Mouse (Mus musculus): ENCODE measurements around the gene Kif3a. TPM values are rescaled to one million over a fixed set of nuclear protein-coding genes. Genes with fewer than 3 reads are reported as not detected.
A peak's percentile ranks its signal among the peaks of the same experiment; 100 is the strongest.

The Kif3a gene
- 100 to 1,000 TPM; 115 to 156 (median 130) TPM for total RNA-seq (2022)

DNA sequence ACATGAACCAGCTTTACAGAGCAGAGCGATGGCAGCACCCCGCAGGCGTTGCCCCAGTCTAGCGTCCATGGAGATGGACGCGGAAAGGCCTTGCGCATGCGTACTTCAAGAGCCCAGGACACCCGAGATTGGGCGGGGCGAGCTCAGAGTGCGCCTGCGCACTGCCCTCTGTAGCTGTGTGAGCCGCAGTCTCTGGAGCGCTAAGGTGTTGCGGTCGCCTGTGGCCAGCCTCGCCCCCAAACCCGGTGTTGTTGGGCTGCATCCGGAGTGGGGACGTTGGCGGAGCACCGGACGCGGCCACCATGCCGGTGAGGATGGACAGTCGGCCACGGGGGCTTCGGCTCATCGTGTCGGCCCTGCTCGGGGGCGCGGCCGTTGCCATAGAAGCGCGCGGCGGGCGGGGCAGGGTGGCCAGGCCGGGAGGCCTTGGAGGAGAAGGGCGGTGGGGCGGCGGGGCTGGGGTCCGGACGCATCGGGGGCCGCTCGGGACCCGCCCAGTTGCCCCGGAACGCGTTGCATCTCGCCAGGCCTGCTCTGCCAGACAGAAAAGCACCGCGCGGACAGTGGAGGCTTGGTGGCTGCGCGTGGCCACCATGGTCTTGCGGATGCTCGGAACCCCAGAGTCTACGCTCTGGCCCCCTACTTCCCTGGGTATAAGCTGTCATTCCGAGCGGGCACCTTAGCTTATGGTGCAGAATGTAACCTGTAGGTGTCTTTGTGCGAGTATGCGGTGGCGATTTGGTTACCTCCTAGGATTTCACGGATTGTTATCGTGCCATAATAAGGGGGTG is at the start of gene Kif3a:
Gene Kif3a, plus strand, starts transcription at position 156 of the 791 bp plus-strand sequence.
- peak; percentile 92 to 95 for DNase-seq (ENCODE audit: low spot score in 2 of 2)

DNA sequence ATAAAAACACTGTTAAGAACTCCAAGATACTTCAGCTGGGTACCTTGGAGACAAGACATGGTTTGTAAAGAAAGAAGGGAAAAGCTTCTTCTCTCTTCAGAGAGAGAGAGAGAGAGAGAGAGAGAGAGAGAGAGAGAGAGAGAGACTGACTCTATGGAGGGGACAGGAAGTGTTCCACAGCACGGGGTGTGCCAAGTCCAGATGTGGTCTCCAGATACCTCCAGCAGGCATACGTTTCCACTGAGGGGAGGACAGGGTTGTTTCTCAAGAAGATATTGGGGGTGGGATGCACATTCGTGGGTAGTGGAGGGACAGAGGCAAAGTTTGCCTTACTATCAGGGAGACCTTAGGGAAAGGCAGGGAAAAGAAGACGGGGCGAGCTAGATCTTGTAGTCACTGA is 48.4 kb upstream of the Kif3a start:
- no peak for DNase-seq (ENCODE audit: low spot score in 2 of 2)

DNA sequence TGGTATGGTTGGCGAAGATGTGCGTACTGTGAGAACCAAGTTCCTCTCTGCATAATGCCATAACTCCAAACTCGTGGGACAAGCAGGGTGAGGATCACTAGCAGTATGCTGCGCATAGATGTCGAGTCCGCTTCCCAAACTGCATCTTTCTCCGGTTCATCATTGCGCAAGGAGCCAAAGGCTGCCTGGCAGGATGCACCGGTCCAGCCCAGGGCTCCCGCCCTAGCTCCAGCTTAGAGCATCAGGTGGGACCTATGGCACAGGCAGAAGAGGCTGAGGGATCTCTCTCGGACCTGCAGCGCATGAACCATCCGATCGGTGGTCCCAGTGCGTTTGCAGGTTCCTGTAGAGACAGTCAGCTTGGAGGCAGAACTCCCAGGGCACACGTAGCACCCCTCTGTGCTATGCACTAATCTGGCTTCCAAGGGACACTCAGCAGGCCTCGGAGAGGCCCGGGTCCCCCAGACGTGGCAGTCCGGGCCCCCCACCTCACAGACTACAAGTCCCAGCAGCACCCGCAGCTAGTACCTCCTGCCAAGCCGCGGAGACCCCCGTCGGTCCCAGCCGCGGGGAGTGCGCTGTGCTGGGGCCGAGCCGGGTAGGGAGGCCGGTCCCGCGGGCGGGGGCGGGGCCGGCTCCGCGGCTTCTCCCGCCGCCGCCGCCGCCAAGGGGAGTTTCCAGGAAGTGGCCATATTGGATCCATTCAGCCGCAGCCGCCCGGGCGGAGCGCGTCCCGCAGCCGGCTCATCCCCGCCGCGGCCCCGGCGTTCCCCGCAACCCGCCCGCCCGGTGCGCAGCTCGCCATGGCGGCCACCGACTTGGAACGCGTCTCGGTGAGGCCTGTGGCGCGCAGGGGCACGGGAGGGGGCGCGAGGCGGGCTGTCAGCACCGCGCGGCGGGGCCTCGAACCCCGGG is 47.7 kb upstream of the Kif3a start, which contains the start of gene Sept8:
Gene Sept8, plus strand, starts transcription at position 51 of the 915 bp plus-strand sequence.
- DNase-seq (ENCODE audit: low spot score in 2 of 2), result peak in 1 of 2 experiments; percentile 56

DNA sequence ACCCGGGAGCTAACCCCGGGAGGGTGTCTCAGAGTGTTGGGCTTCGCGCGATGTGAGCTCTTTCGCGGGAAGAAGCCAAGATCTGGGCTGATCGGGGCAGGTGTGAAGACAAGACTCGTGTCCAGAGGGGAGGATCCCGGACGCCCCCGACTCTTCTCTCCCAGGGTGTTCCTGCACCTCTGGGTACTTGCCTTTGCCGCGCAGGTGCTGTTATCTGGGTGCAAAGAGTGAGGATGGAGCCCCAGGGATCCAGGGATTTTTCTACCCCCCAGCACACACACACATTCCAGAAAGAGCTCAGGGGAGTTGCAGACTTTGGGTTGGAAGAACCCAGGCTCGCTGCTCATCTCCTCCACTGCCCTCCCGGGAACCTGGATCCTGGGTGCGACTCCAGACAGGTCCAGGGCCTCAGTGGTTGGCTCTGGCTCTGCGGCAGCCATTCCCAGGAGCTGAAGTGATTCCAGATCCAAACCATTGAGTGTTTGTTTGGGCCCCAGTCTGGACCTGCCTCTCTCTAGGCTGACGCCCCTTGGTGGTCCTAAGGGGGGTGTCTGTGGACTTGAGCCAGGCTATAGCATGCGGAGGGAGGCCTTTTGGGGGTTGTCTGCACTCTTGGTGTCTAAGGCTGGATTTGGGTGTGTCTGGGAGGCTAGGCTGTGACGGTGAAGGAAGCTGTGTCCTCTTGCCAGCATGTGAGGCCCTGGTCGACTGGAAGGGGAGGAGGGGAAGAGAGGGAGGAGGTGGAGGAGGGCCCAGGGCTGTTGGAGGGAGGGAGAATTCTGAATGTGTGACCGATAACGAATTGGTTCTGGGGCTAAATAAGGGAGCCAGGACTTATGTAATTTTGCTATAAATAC is 46.8 kb upstream of the Kif3a start:
- DNase-seq (ENCODE audit: low spot score in 2 of 2), result peak; percentile 71 to 75

DNA sequence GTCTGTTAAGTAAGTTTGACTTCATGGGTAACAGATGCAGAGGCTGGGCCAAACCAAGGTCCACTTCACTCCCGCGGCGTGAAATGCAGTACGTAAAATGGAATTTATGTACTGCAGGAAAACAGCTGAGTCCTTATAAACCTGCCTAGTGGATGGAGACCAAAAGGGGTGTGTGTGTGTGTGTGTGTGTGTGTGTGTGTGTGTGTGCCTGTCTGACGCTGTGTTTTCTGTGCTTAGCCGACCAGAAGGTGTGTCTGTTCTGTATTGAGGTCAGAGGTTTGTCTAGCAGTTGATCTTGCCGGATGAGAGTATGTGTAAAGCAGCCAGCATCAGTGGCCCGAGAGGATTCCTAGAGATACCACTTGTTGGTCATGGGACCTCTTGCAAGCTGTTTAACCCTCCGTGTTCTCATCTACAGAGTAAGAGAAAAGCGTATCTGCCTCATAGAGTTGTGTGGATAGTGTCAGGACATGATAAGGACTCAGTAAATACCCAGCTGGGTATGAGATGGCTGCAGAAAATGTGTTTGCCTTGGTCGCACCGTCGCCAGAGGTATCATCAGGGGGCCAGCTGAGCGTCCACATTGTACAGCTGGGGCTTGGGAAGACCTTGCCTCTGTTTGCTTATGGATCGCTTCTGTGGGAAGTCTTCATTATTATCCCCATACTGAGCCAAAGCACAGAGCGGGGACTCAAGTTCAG is 45.9 kb upstream of the Kif3a start:
- DNase-seq (ENCODE audit: low spot score in 2 of 2), result no peak

DNA sequence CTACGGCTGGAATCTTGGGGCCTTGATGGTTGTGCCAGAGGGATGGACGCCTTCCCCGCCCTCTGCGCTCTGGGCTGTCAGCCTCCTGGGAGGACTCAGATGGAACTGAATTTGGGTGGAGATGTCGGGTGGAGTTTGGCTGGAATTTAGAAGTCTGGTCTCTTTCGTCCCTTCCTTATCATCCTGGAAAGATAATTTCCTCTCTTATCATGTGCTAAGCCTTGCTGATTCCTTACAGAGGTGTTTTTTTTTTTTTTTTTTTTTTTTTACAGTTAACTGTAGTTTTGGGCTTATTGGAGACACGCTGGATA is 45.4 kb upstream of the Kif3a start:
- no peak for DNase-seq (ENCODE audit: low spot score in 2 of 2)

DNA sequence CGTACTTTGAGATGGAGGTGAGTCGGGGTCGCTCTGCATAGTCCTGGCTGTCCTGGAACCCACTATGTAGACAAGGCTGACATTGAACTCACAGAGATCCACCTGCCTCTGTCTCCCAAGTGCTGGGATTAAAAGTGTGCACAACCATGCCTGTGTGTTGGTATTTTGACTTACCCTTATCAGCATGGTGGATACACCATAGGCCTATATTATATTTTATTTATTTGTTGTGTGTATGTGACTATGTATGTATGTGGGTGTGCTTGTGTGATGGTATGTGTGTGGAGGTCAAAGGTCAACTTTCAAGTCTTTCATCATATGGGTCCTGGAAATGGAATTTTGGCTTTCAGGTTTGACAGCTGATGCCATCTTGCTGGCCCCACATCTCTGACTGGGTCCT is 44.8 kb upstream of the Kif3a start:
- no peak for DNase-seq (ENCODE audit: low spot score in 2 of 2)

DNA sequence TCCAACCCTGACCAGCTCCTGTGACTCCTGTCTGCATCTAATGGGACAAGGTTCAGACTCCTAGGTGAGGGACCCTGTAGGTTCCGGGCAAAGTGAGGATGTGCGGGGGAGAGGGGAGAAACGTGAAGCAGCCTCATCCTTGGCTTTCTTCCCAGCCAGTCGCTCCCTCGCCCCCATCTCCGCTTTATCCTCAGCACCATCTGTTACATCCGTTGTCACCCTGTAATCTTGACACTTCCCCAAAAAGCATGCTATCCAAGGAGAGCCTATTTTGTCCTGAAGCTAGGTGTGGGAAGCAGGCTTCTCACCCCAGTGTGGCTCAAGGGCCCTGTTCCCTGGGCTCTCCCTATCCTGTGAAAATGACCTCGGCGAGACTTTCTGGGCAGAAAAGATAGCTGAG is 44.2 kb upstream of the Kif3a start:
- DNase-seq (ENCODE audit: low spot score in 2 of 2), result peak; percentile 69 to 71

DNA sequence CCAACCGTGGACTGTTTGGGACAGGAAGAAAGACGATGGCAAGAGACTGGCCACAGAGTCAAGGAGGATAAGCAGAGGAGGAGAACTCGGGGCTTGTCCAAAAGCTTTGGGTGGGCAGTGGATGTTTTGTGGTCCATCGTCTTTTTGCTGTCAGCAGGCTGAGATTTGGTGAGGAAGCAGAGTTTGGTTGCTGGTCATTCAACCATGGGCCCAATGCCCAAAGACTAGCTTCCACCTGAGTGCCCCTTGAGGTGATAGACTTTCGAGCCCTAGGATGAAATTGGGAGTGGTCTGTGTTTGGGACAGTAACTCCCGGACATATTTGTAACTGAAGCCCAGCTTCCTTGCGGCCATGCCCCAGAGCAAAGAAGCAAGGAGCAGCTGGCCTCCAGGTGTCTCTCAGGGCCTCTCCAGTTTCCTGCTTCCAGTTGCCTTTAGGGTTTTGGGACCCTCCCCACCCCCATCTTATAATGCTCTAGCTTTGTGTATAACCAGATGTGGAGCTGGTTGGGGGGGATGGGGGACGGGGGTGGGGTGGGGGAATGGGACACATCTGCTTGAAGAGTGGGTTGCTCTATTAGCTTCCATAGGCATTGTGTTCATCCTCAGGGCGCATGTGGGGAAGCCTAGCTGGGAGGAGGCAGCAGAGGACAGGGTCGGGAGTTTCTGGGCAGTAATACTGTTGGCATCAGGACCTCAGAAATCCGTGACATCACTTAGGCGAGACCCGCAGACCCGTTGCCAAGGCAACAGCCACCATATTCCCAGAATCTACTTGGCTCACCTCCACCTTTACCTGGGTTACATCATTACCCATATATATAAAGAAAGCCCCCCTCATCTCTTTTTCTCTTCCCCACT is 43.4 kb upstream of the Kif3a start:
- DNase-seq (ENCODE audit: low spot score in 2 of 2), result no peak

DNA sequence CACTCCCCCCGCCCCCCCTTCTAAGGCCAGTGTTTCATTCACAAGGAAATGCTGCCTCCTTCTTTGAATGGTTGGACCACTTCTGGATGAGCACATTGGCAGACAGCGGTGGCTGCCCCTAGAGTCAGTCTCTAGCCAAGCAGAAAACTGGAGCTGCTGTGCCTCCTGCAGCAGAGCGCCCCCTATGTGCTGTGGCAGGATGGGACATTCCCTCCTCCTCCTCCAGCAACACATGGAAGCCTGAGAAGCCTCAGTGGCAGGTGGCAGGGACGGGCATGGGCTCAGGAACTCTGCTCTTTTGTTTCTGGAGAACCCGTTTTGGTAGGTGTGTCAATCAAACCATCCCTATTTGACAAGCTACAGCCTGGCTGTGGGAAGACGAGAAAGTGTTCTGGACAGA is 42.3 kb upstream of the Kif3a start:
- DNase-seq (ENCODE audit: low spot score in 2 of 2), result no peak

DNA sequence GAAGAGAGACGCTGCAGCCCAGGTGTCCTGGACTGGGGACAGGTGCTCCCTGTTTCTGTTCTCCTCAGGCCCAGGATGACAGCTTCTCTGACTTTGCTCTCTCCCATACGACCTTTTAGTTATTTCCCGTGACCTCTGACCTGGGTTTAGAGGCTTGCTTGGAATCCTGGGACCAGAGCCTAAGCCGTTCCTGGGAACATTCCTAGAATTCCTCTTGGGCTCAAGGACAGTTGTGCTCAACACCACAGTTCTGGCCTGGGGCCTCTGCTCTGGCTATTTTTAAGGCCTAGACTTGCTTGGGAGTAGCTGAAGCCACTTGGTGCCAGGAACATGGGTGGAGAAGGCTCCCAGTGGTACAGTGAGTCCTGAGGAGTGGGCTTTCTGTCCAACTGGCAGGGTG is 41.7 kb upstream of the Kif3a start:
- no peak for DNase-seq (ENCODE audit: low spot score in 2 of 2)

DNA sequence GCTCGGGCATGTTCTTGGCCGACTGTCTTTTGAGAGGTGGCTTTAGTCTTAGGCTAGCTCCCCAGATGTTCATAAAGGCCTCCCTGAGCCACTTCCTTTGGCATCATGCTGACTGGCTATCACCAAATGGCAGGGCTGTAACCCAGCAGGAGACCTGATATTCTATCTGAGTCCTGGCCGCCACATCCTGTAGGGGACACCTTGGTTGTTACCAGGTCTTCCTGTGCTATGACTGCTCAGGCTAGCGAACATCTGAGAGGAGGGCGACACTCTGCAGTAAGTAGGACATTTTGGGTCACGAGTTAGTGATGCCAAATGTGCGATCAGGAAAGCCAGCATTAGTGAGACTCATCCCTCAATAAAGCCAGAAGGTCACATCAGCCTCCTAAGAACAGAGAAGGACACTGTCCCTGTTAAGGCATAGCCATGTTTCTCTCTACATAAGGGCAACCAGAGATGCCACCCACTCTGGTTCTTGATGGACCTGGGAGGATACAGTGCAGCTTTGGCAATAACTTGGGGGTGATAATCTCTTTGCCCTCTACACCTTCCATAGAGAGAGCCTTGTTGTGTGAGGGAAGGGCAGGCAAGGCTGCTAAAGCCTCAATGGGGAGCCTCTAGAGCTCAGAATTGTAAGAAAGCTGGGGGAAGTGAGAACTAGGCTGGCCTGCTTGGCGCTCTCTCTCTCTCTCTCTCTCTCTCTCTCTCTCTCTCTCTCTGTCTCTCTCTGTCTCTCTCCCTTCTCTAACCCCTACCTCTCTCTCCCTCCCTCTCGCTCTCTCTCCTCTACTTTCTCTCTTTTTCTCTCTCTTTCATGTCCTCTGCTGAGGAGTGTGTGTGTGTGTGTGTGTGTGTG is 38.6 kb upstream of the Kif3a start:
- no peak for DNase-seq (ENCODE audit: low spot score in 2 of 2)

DNA sequence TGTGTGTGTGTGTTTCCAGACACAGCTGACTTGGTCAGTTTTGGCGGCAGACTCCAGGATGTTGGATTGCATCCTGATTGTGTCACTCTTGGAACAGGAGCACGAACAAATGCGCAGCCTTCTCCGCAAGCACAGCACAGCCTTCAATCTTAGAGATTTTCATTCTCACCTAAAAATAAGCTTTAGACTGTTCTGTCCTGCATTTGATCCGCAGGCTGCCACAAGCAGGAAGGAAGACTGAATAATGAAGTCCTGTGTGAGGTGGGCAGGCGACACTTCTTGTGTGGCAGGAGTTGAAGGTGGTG is 38.0 kb upstream of the Kif3a start:
- DNase-seq (ENCODE audit: low spot score in 2 of 2), result peak in 1 of 2 experiments; percentile 53

DNA sequence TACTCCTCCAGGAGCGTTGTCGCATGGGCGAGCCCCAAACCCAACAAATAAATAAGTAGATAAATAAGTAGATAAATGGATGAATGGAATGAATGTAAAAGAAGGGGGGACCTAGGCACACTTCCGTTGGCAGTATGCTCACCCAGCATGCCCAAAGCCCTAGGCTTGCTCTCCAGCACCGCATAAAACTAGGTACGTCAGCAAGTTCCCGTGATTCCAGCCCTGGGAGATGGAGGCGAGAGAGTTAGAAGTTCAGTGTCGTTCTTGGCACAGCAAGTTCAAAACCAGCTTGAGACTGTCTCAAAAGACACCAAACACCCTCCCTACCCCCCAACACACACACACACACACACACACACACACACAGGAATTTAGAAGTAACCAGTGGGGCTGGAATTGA is 37.2 kb upstream of the Kif3a start:
- no peak for DNase-seq (ENCODE audit: low spot score in 2 of 2)

DNA sequence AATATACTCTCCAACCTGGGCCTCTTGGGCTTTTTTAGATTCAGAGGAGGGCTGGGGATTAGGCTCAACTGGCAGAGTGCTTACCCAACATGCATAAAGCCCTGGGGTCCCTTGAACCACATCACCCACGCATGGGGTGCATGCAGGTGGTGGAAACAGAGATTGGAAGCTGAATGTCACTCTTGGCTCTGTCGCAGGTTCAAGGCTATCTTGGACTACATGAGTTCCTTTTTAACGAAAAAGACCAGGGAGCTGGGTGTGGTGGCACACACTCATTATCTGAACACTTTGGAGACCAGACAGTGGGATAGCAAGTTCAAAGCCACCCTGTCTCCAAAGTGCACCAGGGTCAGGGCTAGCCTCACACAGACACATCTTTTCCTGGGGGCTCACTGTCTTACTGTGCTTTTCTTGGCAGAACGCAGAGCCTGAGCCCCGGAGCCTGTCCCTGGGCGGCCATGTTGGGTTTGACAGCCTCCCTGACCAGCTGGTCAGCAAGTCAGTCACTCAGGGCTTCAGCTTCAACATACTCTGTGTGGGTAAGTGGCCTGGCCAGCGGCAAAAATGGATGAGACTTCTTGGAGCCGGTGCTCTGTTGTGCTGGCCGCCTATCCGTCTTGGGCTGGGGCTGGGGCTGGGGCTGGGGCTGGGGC is 35.5 kb upstream of the Kif3a start:
- no peak for DNase-seq (ENCODE audit: low spot score in 2 of 2)

DNA sequence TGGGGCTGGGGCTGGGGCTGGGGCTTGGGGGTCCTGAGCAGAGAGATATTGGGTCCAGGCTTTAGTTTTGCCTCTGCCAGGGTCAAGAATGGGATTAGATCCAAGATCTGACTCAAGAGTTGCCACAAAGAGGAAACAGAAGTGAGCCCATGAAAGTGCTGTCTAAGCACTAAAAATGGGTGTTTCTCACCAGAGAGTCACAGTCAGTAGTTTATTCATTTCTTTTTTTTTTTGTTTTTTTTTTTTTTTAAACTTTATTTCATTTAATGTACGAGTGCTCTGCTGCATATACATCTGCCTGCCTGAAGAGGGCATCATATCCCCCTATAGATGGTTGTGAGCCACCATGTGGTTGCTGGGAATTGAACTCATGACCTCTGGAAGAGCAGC is 35.0 kb upstream of the Kif3a start:
- no peak for DNase-seq (ENCODE audit: low spot score in 2 of 2)

DNA sequence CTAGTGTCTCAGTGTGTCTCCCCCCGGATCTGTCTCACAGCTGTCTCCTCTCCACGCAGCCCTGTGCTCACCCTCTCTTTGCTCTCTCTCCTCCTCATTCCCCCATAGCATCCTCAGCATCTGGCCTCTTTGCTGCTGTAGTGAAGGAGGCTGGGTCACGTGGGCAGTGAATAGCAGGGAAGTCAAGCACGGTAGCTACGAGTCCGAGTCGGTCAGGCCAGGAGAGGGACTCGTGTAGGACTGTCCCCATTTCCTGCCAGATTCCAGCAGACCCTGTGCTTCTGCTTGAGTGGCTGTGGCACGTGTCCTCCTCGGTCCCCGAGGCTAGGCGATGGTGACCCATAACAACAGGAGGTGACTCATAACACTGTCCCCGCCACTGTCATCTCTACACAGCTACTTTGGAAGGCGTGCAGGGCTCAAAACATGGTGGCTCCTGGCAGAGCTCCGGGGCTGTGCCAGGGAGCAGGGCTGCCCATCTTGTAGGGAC is 28.1 kb upstream of the Kif3a start:
- DNase-seq (ENCODE audit: low spot score in 2 of 2), result no peak

DNA sequence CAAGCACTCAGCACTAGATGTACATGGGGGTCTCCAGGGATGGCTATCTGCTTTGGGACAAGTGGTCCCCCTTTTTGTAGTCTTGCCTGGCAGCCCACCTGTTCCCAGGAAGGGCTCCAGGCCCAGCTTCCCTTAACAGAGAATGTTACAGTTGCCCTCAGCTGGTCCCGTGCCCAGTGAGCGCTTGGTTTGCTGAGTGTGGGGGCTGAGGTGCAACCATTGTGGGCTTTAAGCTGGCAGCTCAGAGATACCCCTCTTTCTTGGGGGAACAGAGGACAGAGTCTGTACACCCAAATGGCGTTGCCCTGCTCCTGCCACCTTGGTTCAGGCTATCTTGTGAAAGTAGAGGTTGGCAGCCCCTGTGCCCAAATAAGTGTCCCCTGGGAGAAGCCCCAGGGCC is 26.8 kb upstream of the Kif3a start:
- DNase-seq (ENCODE audit: low spot score in 2 of 2), result no peak

DNA sequence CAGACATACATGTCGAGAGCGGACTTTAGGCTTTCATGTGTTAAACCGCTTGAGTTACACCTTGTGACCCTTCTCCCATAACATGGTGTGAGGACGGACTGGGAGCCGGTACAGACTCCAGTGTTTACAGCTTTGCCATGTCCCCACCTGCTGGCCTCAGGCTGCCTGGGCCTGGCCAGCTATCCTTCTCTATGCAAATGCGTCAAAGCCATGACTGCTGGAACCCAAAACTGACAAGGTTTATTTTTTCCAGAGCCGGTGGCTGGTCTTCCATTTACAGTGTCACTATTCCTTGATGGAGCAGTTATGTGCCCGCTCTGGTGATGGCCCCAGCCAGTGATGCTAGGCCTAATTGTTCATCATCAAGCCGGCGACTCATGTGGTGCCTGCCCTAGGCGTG is 26.0 kb upstream of the Kif3a start:
- no peak for DNase-seq (ENCODE audit: low spot score in 2 of 2)

Measured in layer of hippocampus, adult 8-10 months (tissue).